ENCODE assay signal across 8 mouse cellular contexts in genomic region chr1:120142551-120142950, GRCm38 (mm10). TPM values are rescaled to one million over a fixed set of nuclear protein-coding genes. Genes with fewer than 3 reads are reported as not detected.
DNase-seq lines count a peak whose midpoint lies in the region; ATAC-seq lines count a peak whose summit lies in the region.
"Had no signal": no experiment of that assay in that cellular context is flagged by ENCODE, and none has a peak within 500 bp of the region (broad histone marks: within the 10 kb centered on the region; RNA-seq: fewer than 3 reads in every experiment).

No protein-coding gene starts in this region.

- H3K27ac ChIP-seq in kidney, embryonic 16.5 days (ENCODE audit: low read length) = no peak overlapping the region
- H3K27ac ChIP-seq: limb, embryonic 12.5 days had no signal

- no peak for ATAC-seq in kidney, embryonic 16.5 days (ENCODE audit: low FRiP score, low TSS enrichment)

- H3K9ac ChIP-seq in kidney, embryonic 16.5 days (replicated peaks; ENCODE audit: low read length) = no peak overlapping the region
- H3K9ac ChIP-seq: limb, embryonic 12.5 days had no signal

- intact Hi-C loops in heart, postnatal 10 days (cut with DNase I) = no loop called here

- no peaks in the 10 kb centered on the region for H3K4me1 ChIP-seq in kidney, embryonic 16.5 days (ENCODE audit: insufficient read depth, low read length)

- H3K36me3 ChIP-seq in kidney, embryonic 16.5 days (ENCODE audit: insufficient read depth, low read length) = no peaks in the 10 kb centered on the region
- H3K36me3 ChIP-seq: limb, embryonic 12.5 days had no signal

- DNase-seq in kidney, adult 18-20 months = peak; percentile 69
- DNase-seq in brain, adult 2 months (ENCODE audit: low read depth, low spot score) = peak; percentile 85
- DNase-seq in cerebellum, adult 8-10 months = peak; percentile 73
- DNase-seq in heart, postnatal 10 days = peak; percentile 81 to 86
- DNase-seq in urinary bladder, postnatal 25 days (ENCODE audit: low spot score) = no peak
- DNase-seq in left cerebral cortex, adult 11 months (ENCODE audit: low spot score) = no peak

- H3K9me3 ChIP-seq in kidney, embryonic 16.5 days (ENCODE audit: low read length) = peaks cover 2% of the 10 kb centered on the region; the same call in 1 of the 2 replicates
- H3K9me3 ChIP-seq: limb, embryonic 12.5 days had no signal

- H3K4me2 ChIP-seq in kidney, embryonic 16.5 days (replicated peaks; ENCODE audit: low read depth, low read length) = no peak overlapping the region
- H3K4me2 ChIP-seq: limb, embryonic 12.5 days had no signal

- H3K4me3 ChIP-seq in kidney, embryonic 16.5 days (ENCODE audit: low read length) = no peak overlapping the region
- H3K4me3 ChIP-seq: limb, embryonic 12.5 days had no signal

- 75% methylated on average over 5 of the region's 5 CpGs for WGBS in kidney, embryonic 16.5 days

- no peaks in the 10 kb centered on the region for H3K27me3 ChIP-seq in kidney, embryonic 16.5 days (ENCODE audit: insufficient read depth, low read length)
- H3K27me3 ChIP-seq: limb, embryonic 12.5 days had no signal

RNA-seq across cellular contexts. Expression of gene 3110009E18Rik, which starts 21.6 kb away (rescaled TPM):
- 13.5 and 16.7 TPM in 2 replicates for polyA plus RNA-seq in kidney, embryonic 16.5 days (2015; fragmentation: Nextera tagmentation; extraction: Ambion mirVana)
- 1 to 10 TPM; 4.5 to 7.0 TPM for total RNA-seq in heart, postnatal 10 days (2021)

RNA-seq across cellular contexts. Expression of gene Dbi, which starts 21.7 kb away (rescaled TPM):
- 658 and 708 TPM in 2 replicates for polyA plus RNA-seq in kidney, embryonic 16.5 days (2015; fragmentation: Nextera tagmentation; extraction: Ambion mirVana)
- 100 to 1,000 TPM; 424 to 472 TPM for total RNA-seq in heart, postnatal 10 days (2021)

Comparison
In these comparisons a context has a peak if more than half of its experiments do, and no peak if none do; other contexts are left out.
1. DNase-seq: peak in kidney, adult 18-20 months (single experiment), brain, adult 2 months (single experiment), cerebellum, adult 8-10 months (single experiment) and heart, postnatal 10 days (2 of 2); none in urinary bladder, postnatal 25 days (single experiment) and left cerebral cortex, adult 11 months (single experiment).